Mouse (Mus musculus): ENCODE data around the gene Abca1.

Abca1 gene

DNA sequence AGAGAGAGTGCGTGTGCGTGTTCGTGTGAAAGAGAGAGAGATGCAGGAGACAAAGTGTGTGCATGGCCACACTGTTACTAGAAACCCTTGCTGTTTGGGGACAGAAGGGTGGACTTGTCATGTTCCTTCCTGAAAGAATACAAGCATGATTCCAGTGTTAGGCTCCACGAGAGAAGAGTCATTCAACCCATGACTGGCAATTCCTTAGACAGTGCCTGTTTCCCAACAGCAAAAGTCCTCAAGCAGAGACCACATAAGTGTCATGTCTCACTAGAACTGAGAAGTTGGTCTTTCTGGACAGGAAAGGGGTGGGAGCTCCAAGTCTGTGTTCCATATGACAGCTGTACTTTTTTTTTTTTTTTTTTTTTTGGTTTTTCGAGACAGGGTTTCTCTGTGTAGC lies 10.1 kb downstream of the Abca1 start:
- in situ Hi-C loops (cut with MboI, MseI): no loop called here

DNA sequence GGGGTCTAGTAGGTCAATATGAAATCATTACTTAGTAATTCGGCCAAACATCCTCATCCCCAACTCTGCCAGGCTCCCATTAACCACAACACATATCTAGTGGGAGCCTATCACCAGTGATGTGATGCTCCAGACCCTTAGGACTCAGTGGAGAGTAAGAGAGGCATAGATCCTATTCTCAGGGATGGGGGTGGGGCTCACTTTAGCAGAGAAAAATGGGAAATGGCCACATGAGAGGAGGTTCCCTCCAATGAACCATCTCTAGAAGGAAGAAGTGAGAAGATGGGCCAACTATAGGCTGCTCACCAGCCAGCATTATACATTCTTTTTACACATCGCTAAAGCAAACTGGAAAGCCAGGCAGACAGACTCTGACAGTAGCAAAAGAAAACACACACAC lies 10.9 kb downstream of the Abca1 start:
- in situ Hi-C loops (cut with MboI, MseI): no loop called here

DNA sequence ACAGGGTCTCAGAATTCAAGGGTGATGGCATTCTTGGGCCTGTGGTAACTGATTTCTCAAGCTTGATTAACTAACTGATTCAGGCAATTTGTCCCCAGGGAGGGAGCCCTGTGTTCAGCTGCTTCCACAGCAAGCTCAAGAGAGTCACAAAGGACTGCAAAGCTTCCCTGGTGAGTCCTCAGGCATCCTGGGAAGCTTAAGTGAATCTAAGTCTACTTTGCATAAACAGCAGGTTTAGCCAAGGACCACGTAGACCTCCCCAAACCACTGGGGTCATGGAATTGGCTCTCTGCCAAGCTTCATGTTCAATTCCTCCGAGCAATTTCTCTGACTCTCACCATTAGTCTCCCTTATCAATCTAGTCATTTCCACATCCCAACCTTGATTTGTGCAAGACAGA lies 12.2 kb downstream of the Abca1 start:
- in situ Hi-C loops (cut with MboI, MseI): no loop called here

DNA sequence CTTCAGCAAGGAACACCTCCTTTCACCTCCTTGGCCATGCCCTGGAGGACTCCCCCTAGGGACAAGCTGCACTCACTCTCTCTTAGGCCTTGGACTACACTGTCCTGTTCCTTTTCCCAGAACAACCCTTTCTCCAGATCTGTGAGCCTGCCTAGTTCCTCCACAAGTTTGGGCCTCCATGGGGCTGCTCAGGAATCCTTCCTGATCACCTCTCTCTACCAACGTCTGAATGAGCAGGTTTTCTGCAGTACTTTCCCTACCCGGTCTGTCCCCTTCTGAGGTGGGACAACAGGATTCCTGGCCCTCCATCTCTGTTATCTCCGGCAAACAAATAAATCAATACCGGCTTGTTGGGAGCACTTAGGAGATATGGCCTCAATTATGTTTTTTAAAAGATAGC lies 12.6 kb downstream of the Abca1 start:
- in situ Hi-C loops (cut with MboI, MseI): no loop called here

DNA sequence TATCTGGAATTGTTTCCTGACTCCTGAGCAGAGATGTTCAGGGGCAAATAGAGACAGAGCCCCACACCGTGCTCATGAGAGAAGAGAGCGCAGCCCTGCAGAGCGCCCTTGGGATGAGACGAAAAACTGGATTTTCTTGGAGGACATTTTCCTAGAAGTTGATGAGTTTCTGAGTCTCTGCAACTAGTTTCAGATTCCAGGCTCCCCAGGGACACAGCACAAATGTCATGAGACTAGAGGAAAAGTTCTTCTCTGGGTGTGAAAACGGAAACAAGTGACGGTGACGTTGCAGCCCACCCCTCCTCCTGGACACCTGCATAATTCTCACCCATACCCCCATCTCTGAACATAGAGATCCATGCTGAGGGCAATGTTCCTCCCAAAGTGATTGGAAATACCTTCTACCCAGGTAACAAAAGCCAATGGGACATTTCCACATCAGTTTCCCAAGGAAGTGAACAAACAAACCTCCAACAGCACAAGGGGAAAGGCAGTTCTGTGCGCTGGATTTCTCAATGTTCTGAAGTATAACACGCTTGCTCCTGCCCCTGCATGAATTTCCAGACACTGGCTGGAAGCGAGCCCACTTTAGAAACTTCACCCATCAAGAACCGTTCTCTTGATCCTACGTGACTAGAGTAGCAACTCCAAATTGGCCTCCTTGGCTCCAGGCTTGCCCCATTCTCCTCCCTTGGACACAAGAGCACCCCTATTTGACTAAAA lies 13.3 kb downstream of the Abca1 start:
- in situ Hi-C loops (cut with MboI, MseI): no loop called here

DNA sequence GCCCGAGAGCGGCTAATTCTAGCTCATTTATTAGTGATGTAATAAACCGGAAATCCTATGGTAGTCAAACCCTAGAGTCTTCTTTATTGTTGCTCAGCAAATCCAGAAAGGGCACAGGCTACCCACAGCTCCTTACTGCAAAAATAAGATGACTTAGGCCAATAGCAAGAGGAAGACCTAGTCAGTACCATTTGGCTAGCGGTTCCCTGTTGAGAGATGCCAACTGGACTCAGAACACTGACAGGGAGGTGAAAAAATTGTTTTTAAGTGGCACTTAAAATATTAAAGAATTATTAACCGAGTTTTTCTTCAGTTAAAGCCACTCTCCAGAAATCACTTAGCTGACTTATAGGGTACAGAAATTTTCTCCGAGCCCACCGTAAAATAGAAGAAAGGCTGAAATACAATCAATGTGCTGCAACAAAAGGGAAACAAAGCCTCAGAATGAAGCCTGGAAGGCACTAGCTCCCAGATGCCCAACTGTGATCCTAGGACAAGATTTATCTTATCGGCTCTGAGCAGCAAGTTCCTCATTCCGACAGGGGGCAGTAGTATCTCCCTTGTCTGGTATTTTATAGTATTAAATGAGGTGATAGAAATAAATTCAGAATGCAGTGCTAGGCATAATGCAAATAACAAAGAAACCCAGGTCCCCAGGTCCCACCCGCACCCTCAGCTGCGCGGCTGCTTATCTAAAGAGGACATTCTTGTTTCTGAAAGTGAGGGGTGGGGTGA lies 14.1 kb downstream of the Abca1 start:
- in situ Hi-C loops (cut with MboI, MseI): no loop called here

DNA sequence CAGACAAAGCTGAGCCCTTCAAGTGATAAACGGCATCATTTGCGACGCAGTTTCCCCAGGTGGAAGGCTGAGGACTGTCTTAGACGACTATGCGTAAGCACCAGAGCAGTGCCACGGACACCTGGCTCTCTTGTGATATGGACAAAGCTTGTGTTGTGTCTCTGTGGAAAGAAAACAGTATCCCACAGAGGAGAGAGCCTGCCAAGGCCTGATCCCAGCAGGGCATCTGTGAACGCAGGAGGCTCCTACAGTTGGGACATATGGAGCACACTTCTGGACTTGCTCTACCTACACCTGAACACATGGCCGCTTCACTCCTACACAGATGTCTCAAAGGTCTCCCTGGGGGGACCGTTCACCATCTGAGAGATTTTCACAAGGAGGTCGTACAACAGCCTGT lies 15.1 kb downstream of the Abca1 start:
- in situ Hi-C loops (cut with MboI, MseI): no loop called here

DNA sequence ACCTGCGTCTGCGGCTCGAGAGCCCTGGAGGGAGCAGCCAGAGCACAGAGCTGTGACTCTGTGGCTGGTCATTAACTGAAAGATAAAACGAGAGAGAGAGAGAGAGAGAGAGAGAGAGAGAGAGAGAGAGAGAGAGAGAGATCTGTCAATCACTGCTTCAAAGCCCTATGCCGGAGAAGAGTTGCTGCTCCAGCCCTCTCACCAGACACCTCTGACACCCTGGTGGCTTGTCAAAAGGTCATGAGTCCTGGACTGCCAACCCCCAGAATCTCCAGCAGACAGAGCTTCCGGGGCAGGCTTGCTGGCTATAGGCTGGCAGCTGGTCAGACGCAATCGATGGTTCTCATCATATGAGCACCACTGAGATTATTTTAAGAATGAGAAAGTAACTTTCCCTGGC lies 15.7 kb downstream of the Abca1 start:
- in situ Hi-C loops (cut with MboI, MseI): no loop called here

DNA sequence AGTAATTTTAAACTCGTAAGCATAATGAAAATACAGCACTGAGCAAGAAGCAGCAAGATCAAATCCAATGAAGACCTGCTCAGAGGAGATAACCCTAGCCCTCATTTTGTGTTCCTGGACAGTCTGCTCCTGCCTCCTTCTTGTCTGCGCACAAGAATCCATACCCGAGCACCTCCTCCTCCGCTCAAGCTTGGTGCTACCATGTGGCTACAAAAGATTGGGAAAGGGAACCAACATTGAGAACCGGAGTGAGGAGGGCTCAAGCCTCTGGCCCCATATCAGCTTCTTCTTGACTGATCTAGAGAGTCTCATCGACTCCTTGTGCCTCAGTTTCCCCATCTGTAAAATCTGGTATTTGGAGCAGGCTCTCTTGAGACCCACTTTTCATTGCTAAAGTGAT lies 19.0 kb downstream of the Abca1 start:
- in situ Hi-C loops (cut with MboI, MseI): no loop called here

DNA sequence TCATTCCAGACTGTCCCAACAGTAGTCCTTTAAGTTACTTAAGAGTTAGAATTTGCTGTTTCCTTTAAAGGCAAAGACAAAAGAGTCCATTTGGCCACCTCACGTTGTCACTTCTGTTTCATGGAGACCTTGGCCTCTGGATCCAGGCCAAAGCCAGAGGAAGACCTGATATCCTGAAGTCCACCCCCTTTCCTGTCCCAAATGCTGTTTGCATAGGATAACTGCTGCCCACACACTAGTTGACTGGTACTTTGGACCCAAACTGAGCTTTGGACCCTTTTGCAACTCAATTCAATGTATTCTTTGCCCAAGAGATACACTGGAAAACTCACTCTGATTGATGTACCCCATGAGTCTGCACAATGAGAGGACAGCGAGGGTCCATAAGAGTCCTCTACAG lies 20.2 kb downstream of the Abca1 start:
- in situ Hi-C loops (cut with MboI, MseI): no loop called here

DNA sequence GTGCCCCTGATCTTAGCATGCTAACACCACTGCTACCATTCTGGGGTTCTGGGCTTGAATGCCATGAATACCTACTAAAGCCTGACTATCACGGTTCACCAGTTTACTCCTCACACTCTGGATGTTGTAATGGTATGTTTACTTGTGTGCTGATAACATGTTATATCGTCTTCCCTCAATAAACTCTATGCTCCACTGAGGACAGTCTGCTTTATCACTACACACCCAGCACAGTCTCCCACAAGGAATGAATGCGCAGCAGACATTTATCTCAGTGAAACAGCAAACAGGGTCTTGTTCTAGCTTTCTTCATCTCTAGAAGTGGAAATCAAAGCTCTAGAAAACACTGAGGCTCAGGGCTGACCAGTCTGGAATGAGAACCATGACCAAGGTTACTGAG lies 20.7 kb downstream of the Abca1 start:
- in situ Hi-C loops (cut with MboI, MseI): no loop called here

DNA sequence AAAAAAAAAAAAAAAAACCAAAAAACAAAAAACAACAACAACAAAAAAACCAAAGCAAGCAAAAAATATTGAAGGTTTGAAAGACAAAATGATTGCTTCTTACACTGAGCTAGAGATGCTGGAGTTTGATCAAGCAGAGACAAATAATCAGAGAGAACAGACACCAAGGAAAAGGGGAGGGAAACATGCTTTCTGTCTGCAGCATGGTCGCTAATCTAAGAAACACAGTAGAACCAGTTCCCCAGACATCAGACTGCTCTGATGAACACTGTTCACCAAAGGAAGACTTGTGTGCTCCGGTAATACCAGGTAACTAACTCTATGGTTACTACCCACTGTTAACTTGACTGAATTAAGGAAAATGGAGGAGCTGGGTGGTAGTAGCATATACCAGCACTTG lies 22.6 kb downstream of the Abca1 start:
- in situ Hi-C loops (cut with MboI, MseI): no loop called here

DNA sequence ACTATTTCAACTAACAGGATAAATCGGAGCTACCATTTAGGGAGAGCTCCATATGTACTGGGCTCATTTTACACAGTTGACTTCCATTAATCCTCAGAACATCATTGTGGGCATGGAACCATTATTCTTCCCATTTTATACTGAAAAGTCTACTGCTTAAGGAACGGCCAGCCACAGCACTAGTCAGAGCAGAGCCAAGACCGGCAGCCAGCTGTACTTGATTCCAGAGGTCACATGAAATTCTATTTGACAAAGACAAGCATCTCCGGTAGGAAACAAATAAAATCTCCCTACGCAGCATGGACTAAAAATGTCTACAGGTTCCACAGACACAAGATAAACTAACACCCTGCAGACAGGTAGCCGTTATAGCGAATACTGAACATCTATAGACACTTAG lies 24.9 kb downstream of the Abca1 start:
- in situ Hi-C loops (cut with MboI, MseI): no loop called here

DNA sequence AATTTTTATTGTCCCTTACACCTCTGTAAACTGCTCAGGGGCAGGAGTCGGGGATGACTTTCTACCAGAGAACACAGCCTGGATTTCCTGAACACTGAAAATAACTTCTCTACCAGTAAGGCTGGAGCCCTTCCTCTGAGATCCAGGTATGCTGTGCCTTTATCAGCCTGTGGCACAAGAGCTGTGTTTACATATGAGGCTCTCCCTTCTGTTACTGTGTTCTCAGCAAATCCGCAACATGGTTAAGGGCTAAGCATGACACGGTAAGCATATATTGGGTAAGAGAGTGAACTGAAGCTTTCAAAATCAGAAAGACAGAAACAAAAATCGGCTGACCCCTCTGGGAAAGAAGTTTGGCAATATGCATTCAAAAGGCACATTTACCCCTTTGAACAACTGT lies 25.7 kb downstream of the Abca1 start:
- in situ Hi-C loops (cut with MboI, MseI): no loop called here

DNA sequence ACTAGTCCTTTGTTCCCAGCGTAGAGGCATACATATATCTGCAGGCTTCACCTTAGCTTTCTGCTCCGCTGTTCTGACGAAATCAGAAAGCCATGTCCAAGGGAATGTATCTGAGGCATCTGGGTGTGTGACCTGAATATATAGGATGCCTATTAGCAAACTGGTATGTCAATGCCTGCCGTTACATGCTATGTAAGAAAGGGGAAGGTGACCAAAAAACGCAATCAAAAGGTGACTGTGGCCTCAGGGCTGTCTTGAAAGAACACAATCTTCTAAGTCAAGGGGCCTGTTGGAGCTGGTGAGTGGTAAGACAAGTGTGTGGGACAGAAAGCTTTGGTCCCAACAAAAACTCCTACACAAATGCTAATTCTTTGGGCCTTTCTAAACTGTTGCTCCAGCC lies 28.2 kb downstream of the Abca1 start:
- in situ Hi-C loops (cut with MboI, MseI): no loop called here

DNA sequence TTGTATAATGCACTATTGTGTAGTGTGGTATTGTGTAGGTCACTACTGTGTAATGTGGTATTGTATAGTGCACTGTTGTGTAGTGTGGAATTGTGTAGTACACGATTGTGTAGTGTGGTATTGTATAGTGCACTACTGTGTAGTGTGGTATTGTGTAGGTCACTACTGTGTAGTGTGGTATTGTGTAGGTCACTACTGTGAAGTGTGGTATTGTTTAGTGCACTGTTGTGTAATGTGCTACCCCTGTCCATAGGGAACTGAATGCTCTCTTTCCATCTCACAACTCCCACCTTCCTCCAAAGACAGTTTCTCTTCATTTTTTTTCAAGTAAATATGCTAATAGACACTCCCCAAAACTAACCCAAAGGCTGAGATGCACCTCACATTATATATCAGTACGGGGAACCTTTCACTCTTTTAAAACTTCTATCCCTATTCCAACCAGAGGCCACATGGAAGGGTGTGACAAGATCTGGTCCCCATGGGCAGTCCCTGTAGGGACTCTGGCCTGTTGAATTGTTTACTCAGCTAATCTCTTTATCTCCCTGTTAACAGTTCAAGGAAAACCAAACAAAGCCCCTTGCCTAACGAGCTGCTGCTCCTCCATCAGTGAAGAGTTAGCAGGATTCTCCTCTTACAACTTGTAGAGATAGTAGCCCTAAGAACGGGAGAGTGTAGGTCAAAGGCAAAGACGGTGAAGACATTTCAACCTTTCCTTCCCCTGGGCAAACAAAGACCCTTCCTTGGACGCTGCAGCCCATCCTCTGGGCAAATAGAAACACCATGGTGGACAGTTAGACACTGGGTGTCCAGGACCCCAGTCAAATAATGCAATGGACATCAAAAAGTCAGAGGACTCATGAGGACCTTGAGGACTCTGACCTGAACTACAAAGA lies 28.8 kb downstream of the Abca1 start:
- in situ Hi-C loops (cut with MboI, MseI): no loop called here

DNA sequence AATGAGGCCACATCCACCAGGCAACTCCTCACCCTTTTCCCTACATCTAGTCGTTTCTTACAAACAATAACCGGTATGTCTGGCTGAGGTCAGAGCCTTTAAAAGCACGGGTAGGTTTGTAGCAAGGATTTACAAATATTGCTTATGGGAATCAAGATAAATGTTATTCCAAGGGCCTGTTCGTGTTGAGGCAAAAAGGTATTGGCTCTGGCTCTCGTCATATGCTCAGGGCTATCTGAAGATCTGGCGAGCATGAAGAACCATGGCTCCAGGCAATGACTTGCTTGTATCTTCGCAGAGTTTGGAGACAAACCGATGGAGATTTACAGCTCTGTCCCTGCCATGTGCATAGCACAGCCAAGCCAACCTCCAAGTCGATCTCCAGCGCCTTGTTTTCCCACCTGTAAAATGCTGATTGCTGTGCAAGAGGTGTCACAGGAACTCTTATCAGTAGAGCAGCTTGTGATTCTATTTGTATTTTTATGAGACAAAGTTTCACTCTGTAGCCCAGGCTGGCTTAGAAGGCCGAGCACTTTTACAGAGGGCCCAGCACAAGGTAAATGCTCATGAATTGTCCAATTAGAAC lies 29.9 kb downstream of the Abca1 start:
- in situ Hi-C loops (cut with MboI, MseI): no loop called here

DNA sequence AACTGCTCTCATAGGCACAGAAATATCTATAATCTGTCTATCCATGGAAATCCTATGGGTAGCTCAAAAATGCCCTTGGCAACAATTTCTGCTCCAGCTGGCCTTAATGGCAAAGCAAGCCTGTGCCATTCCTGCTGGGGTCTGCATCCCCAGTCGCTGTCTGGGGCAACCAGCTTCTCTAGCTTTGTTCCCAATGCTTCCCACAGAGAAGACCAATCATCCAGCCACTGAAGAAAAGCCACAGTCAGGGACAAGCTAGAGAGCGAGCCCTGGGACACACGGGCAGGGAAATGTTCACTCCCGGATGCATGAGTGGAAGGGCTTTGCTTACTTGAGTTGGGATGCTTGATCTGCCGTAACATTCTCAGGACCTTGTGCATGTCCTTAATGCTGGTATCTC lies 32.4 kb downstream of the Abca1 start:
- in situ Hi-C loops (cut with MboI, MseI): no loop called here

DNA sequence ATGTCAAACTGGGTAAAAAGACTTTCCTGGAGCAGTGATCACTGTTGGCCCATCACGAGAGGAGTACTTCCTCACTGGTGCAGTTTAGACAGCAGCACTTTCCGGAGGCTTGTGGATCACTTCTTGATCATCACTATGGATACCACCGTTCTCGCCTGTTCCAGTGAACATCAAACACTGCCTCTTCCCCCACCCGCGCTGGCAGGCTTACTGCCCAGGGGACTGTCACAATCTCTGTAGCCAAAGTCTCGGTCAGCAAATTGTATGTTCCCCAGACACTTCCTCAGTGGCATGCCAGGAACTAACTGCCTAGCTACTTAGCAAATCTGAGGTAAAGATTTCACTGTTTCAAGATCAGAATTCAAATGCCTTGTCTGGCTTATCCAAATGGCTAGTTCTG lies 32.9 kb downstream of the Abca1 start:
- in situ Hi-C loops (cut with MboI, MseI): no loop called here

DNA sequence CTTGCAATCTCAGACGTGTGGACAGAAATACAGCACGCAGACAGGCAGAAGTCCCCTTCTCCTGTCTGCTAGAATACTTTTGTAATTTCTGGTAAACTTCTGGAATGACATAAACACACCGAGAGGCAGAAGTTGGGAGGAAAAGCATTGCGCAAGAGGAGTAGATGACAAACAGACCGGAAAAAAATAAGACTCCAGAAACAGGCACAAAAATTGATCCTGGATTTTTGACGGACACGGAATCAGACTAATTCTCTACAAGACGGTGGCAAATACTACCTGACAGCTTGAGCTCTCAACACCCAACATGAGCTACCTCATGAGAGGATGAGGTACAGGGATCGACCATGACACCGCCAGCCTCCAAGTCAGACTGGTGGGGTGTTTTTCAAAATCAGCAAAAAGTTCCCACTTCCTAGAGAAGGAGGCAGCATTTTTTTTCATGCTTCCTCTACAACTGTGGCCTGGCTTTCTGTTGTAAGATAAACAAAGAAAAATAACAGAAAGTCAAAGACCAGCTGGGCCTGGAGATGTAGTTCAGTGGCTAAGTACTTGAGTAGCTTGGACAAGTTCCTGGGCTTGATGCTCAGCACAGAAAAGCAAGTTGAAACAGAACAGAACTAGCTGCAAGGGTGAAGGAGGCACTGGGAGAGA lies 34.7 kb downstream of the Abca1 start:
- in situ Hi-C loops (cut with MboI, MseI): loop anchor here (5.0 kb wide), 1 partner anchor 37 kb away; no protein-coding TSS in a partner anchor

DNA sequence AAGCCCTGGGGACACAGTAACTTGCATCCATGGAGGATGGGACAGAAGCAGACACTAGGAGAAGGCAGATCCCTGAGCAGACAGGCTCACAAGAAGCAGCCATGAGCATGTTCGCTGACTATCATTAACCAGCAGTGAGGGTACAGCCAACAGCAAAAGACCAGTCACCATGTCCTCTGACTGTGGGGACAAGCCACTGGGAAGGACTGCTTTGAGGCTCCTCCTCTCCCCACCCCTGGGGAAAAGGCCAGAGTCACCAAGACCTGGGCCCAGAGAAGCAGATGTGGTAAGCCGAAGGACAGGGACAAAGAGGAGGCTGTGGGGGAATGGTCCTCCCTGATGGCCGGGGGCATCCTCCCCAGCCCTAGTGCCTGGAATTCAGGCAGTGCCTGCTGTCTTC lies 37.4 kb downstream of the Abca1 start:
- in situ Hi-C loops (cut with MboI, MseI): loop anchor here (5.0 kb wide), 1 partner anchor 40 kb away; no protein-coding TSS in a partner anchor

Data from T-helper 1 cell (primary cell).